Mouse (Mus musculus) thymus, postnatal 25 days (tissue): ENCODE data around the gene Mical2.
A peak's percentile ranks its signal among the peaks of the same experiment; 100 is the strongest.

ENCODE experiments used
- DNase-seq: peaks from one replicate; pipeline ENCODE4 v3.0.0; 2022

Gene Mical2

DNA sequence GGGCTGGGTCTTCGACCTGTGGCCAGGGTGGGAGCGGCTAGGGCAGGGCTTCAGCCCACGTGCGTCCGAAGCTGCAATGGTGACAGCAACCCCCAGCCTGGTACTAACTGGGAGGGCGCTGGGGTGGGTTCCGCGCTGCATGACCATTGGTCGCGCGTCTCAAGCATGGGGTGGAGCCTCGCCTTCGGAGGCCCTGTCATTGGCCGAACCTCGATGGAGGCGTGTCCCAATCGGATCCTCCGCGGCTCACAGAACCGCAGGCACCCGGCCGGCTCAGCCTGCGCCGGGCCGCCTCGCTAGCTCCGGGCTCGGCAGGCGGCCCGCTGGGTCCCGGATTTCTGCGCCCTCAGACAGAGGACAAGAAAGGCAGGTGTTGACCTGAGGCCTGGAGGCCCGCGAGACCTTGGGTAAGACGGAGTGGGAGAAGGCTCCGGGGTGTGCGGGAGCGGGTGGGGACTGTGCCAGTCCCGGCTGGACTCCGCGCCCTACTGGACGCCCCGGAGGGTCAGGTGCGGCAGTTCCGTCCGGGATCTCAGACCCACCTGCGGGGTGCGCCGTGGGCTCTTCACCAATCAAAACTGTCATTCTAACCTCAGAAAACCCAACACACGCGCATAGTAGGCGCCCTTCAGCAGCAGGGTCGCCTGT, at the start of gene Mical2:
TSS of gene Mical2 (plus strand) at position 242 of the 648 bp plus-strand sequence.
- DNase-seq, result peak; percentile 82

DNA sequence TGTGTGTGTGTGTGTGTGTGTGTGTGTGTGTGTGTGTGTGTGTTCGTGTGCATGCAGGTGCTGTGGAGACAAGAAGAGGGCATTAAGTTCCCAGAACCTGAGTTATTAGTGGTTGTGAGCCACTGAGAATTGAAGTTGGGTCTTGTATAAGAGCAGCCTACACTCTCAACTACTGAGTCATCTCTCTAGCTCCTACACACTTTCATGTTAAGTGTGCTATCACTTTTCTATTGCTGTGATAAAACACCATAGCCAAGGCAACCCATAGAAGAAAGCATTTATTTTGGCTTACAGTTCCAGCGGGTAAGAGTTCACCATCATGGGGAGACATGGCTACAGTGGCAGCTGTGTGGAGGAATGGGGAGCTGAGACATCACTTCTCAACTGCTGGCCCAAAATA, 49.0 kb upstream of the Mical2 start:
- no peak for DNase-seq

DNA sequence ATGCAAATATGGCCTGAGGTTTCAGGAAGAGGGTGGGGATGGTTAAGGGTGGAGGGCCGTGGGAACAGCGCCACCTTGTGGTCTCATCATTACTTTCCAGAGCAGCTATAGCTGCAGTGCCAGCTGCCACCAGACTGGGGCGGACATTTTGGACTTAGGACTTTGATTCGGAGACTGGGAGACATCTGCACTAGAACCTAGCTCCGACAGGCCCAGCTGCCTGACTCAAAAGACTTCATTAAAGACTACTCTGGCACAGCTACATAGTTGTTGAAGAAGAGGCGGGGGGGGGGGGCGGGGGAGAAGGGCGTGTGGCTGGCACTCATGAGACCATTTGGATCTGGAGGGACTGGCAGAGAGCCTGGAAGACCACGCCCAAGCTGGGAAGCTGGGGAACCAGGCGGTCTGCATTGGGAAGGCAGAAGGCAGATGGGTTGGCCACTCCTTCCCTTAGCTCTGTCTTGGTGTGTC, 45.4 kb upstream of the Mical2 start:
- peak; percentile 67 for DNase-seq

DNA sequence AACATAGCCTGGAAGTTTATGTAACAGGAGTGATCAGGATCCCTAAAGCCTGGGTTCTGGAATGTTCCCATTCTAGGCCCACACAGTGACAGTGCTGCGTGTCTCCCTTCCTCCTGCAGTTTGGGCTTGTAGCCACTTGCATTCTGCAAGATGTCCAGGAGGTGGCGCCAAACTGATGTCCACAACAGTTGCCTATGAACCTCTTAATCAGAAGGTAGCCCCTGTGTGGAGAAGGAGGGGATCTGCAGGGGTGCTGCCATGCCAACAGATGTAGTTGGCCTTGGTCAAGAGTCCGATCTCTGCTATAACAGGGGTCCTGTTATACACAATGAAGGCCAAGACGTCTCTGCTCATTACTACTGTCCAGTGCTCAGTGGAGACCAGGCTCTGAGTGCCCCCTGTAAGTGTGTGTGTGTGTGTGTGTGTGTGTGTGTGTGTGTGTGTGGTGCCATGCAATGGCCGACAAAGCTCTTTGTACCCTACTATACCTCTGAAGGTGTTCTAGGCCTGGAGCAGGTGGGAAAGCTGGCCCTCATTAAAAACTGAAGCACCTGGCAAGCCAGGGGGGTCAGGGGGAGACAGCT, 42.3 kb upstream of the Mical2 start:
- DNase-seq, result peak; percentile 86

DNA sequence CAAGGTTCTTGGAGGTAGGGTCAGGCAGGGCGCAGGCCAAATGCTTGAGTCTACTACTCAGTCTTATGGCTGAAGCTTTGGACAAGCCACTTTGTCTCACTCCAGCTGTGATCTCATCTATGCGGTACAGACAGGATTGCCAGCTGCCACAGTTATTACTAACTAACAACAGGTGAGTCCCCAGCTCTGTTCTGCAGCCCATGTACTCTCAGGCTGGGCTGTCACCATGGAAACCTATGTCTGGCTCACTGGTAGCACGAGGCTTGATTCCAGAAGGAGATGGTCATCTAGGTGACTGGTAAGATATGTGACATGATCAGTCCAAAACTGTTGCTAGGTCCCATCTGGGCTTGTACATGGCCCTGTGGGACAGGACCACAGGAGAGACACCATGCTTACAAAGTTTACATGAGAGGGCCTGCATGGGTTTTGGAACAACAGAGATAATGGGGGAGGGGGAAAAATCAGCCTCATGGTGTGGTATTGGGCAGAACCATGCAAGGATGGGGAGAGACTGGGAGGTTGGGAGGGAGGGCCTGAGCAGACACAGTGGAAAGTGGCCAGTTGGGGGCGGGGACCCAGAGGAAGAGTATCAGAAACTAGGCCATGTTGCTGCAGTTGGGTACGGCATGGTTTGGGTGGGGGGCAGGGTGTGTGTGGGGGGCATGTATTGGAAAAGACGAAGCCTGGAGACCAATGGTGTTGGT, 41.0 kb upstream of the Mical2 start:
- no peak for DNase-seq

DNA sequence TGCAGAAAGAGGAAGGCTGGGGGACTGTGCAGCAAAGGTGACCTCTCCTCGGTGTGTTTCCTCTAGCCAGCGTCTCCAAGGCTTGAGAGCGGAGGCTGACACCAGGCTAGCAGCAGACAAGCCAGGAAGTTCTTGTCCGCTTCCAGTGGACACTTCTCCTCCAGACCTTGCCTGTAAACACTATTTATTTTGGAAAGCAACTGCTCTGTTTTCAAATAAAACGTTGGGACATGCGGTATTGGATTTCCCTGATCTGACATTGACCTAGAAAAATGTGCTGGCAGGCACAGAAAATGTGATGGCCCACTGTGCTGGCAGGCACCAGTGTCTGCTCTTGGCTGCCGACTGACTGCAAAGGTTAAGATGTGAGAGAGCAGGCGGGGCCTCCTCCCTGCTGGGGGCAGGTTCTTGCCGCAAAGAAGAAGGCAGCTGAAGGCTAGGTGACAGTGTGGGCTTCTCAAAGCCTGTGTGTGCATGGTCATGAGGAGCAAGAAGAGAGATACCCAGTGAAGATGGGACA, 40.4 kb upstream of the Mical2 start:
- DNase-seq, result no peak

DNA sequence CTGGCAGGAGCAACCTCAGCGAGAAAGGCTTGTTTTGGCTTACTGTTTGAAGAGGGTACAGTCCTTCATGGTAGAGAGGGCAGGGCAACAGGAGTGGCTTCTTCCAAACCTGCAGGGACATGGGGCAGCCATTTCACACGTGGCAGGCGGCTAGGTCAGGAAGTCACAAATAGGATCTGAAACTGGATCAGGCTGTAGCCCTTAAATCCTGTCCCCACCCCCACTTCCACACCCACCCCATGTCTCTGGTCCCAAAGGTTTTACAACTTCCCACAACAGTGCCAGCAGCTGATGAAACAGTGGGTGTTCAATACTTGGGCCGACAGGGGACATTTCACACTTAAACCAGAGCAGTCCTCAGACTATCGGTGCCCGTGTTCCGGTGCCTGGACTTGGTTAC, 38.8 kb upstream of the Mical2 start:
- DNase-seq, result no peak

DNA sequence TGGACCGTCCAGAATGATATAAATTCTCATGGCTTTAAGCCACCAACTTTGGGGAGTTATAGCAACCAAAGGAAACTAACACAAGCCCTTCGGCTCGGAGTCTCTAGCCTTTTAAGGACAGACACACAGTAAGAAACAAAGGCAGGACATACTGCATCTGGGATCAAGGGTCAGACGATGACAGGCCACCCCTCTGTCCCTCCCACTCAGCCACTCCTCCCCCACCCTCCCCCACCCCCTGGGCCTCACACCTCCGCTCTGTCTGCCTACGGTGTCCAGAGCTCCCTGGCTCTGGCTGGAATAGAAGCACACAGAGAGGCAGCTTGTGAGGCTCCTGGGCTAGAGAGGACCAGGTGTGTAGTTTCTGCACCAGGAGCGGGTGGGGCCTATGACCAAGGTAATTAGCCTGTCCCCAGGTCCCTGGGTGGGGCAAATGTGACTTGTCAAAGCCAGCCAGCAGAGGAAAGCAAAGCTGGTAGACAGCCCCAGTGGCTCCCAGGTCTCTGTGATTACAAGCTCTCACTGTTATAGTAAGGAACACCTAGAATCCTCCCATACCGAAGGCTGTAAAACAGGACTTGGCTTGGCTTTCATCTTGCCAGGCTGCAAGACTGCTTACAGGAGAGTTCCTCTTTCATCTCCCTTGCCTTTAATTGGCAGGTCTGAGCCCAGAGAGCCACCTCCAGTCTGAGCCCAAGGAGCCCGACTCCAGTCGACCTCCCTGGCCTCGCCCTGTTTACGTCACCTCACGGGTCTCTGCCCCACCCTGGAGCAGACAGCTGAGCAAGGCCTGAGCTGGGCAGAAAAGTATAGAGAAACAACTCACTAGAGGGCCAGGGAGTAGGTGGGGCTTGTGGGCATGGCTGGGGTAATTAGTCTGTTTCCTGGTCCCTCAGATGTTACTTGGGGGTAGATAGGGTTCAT, 37.9 kb upstream of the Mical2 start:
- no peak for DNase-seq

DNA sequence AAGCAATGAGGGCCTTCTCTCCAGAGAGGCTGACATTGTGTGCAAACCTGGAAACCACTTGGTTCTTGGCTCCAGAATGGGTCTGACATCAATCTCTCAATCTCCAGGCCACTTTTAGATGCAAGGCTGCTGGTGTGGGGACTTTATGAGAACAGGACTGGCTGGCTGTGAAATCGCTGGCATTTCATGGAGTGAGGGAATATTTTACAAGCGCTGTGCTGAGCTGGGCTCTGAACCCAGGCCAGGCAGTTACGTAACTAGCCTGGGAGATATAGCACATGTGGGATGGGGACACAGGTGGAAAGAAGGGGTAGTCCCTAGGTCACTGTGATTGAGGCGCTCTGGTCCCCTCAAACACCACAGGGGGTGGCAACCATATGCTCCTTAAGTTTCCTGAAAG, 33.4 kb upstream of the Mical2 start:
- DNase-seq, result no peak

DNA sequence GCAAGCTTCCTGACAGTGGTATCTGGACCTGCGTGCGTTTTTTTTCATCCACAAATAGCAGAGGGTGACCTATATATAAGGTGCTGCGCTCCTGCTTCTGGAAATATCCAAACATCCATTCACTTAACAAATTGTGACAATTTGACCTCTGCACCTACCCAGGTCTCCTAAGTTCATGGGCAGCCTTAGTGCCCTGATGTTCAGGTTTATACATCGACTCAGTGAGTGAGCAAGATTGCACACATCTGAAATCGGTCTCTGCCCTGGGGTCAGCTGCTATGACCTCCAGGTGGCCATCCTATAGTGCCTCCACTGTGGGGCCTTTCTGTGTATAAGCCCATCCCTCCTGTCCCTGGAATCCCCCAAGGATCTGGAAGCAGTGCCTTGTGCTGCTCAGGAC, 32.9 kb upstream of the Mical2 start:
- no peak for DNase-seq

DNA sequence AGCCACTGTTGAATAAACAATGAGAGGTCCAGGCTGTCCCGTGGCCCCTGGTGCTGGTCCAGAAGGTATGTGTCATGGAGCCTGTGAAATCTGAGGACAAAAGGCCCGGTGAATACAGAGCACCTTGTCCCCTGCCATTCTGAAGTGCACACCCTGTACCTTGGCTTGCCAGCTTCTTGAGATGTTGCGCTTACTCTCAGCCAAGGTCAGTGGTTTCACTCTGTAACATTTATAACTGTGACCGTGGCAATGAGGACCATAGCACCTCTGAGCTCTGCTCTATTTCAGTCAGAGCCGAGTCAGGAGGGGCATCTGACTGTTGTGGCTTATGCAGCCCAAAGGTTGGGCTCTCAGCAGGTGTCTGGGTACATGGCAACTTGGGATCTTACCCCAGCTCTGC, 31.4 kb upstream of the Mical2 start:
- no peak for DNase-seq

DNA sequence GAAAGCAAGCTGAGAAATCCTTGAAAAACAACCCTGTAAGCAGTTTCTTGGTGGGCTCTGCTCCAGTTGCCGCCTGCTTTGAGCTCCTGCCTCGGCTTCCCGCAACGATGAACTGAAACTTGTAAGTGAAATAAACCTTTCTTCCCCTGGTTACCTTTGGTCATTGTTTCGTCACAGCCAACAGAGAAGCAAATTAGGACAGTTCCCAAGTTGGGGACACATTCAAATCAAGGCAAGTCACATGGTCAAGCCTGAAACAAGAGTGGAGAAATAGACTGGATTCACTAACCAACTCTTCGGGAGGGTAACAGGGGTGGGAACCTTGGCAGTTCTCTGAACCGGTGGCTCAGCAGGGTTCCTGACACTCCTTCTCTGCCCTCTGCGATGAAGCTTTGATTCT, 28.2 kb upstream of the Mical2 start:
- no peak for DNase-seq

DNA sequence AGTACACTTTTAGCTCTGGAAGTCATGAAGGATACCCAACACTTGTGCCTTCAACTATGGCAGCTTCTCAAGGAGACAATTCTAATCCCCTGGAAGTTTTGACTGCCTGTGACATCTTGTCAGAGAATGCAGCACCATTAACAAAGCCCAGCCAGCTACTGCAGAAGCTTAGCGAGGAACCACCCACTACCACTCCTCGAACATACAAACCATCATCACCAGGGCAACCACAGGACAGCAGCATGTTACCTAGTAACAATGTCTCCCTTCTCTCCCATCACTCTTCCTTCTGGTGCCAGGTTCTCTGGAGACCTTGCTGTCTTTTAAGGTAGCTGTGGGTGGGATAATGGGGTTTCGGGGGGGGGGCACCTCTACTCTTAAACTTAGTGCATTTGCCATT, 26.3 kb upstream of the Mical2 start:
- no peak for DNase-seq

DNA sequence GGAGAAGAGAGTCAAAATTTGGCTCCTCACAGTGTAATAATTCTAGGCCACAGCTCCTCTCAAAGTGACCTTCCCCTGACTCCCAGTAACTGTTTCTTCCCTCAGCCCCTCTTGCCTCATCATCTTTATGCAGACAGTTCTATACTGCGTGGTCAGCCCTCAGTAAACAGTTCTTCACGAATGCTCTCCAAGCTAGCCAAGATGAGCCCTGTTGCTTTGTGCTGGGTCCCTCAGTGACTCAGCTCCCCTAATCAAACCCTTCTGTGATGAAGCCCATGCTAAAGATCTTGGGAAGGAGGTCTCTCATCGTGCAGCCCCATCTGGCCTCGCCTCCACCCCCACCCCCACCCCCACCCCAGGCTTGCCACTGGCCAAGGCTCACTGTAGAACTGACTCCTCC, 24.9 kb upstream of the Mical2 start:
- DNase-seq, result no peak

DNA sequence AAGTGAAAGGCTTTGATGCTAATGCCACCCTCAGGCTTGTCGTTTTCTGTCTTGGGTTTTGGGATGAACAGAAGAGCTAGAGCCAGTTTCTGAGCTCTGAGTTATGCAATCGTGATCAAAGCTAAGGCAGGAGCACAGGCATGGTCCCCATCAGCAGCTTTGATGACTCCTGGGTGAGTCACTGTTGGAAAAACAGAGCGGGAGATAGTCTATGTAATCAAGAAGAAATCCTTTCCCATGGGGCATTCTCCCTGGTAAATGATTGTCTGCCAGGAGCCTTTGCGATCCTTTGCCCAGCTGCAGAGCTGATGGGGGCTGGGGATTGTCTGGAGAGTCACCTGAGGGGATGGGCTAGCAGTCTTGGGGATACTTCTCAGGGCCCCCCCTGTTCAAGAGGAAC, 23.5 kb upstream of the Mical2 start:
- no peak for DNase-seq

DNA sequence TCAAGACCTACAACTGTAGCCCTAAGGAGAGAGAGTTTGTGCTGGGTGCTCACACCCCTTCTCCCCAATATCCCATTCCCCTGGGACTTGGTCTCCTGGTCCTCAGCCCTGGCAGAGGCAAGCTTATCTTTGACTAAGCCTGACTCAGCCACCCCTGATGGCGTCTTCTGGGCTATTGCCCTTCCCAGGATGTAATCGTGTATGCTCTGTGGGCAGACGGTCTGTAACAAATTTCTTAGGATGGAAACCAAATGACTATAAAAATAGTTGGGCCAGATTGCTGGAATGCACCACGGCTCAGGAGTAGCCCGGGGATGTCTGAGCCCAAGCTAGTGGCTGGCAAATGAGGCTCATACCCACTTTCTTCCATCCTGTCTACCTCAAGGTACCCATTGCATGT, 22.8 kb upstream of the Mical2 start:
- DNase-seq, result no peak

DNA sequence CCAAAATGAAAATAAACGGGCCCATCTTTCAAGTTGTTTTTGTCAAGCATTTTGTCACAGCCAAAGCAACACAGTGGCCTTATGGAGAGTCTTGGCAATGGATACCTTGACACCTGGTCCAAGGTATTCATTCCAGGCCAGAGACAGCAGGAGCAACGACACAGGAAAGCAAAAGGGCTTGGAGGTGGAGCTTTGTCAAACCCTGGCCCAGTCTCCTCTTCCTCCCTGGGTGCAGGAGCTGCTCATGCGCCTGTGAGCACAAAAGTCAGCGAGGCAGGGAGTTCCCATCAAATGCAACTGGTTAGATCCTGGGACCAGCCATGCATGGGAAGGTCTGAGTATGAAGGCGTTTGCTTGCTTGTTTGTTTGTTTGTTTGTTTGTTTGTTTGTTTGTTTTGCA, 21.7 kb upstream of the Mical2 start:
- no peak for DNase-seq

DNA sequence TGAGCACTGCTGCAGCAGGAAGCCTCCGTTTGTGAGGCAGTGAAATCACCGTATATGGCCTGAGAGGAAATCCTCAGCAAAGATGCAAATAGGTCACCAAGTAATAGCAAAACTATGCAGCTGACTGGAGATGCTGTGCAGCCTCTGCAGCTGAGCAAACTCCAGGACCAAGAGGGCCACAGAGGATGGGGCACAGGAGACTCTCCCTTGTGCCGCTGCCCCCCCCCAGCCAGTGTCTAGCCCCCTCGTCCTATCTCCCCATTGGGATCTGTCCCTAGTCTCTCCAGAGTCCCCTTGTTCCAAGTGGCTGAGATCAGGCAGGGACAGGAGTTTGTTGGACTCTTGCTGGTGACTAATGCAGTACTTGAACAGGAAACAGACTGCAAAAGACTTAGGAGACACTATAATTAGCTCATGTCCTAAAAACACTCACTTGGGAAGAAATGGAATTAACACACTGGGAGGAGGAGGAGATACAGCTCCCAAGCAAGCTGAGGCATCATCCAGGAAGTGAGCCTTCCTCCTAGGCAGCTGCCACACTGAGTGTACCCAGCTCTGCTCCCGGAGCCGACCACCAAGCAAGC, 21.2 kb upstream of the Mical2 start:
- DNase-seq, result no peak

DNA sequence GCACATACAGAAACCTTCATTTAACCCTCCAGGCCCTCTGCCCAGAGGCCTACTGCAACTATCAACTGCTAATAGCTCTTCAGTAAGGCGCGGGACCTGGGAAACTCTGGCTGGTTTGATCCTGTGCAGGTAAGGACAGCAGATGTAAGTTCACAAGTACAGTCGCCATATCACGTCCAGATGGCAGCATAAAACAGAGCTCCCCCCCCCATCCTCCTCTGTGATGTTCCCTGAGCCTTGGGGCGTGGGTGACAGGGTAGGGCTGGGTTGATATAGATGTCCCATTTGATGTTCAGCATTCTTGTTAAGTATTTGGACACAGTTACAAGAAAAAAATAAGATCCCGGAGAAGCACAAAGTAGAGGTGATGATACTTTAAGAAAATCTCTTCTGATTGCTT, 20.1 kb upstream of the Mical2 start:
- peak; percentile 33 for DNase-seq

DNA sequence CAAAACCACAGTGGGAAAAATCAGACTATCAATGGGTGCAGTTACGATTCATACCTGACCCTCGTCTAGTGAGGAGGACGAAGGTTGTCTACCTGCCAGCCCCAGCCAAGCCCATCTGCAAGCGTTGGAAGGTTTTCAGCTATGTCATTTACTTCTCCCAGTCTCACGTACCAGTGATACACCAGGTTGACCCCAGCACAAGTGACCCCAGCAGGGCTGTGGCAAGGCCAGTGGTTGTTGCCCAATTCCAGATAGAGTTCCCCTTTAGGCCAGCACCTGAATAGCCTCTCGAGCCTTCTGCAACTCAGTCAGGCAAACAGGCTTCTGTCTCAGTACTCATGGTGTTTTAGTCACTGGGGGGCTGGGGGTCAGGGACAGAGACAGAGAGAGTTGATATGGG, 17.9 kb upstream of the Mical2 start:
- DNase-seq, result peak; percentile 18

DNA sequence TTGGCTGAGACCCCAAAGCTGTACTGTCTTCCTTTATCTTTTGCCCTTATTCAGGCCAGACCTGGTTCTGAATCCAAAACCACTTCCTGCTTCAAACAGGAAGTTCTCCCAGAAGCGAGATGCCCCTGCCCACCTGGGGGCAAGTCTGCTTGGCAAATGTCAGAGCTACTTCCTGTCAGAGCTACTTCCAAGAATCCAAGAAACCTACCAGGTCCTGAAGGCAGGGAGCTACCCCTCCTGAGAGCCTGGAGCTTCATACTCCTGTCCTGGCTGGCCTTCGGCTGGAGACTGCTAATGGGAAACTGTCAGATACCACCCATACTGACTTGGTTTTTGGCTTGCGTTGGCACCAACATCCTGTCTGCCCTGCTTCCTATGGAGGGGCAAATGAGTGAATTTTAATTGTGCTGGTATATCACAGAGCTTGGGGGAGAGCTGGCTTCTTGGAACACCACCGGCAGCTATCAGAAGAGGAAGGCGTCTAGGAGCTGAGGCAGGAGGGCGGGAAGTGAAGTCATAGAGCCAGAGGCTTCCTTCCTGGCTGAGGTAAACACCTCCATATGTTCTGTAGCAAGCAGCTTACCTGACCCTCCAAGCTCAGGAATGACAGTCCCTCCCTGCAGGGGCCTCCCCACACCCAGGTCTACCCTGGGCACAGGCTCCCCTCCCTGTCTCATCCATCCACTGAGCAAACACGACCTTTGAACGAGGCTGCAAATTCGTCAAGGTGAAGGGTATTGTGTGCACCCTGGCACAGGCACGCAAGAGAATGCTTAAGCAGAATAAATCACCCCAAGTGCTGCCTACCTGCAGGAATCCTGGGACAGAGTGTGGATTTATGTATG, 17.1 kb upstream of the Mical2 start:
- DNase-seq, result peak; percentile 74

DNA sequence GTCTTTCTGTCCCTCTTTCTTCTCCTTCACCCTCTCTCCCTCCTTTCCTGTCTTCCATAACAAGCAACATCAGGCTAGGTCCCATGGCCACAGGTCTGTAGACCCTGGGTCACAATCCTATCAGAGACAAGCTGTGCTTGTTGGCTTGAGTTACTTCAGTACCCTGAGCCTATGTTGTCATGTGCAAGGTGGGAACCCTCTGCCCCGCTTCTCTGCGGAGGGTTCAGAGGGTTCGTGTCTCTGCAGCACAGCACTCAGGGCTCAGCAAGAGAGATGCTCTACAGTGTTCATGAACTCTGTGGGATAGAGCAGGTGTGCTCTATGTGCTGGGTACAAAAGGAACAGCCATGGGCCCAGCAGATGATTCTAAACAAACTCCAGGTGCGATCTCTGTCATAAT, 16.0 kb upstream of the Mical2 start:
- peak; percentile 43 for DNase-seq
